Mouse (Mus musculus): ENCODE measurements at regions not wholly inside any gene's neighbourhood (a gene's known extent, or its start where the extent isn't known, plus 50 kb on each side); places are given as distances from the start of the nearest gene placed in this dataset.

- DNase-seq (ENCODE audit: low spot score in 2 of 2) = no peak
Observed at GRCm38 (mm10) chr3:38579781-38580180, 95.1 kb upstream of the Ankrd50 start.

- DNase-seq (ENCODE audit: low spot score in 2 of 2) = no peak
Observed at GRCm38 (mm10) chr3:38577890-38578628, 93.4 kb upstream of the Ankrd50 start.

- no peak for DNase-seq (ENCODE audit: low spot score in 2 of 2)
Observed at GRCm38 (mm10) chr3:38573594-38573993, 89.0 kb upstream of the Ankrd50 start.

GRCm38 (mm10) chr3:38572159-38572558, 87.5 kb upstream of the Ankrd50 start:
- no peak for DNase-seq (ENCODE audit: low spot score in 2 of 2)

- DNase-seq (ENCODE audit: low spot score in 2 of 2) = no peak
Observed at GRCm38 (mm10) chr3:38571224-38571623, 86.6 kb upstream of the Ankrd50 start.

- DNase-seq (ENCODE audit: low spot score in 2 of 2) = no peak
Observed at GRCm38 (mm10) chr3:38569001-38569400, 84.4 kb upstream of the Ankrd50 start.

- no peak for DNase-seq (ENCODE audit: low spot score in 2 of 2)
Observed at GRCm38 (mm10) chr3:38568596-38568975, 83.9 kb upstream of the Ankrd50 start.

- DNase-seq (ENCODE audit: low spot score in 2 of 2) = no peak
Observed at GRCm38 (mm10) chr3:38567946-38568595, 83.4 kb upstream of the Ankrd50 start.

- no peak for DNase-seq (ENCODE audit: low spot score in 2 of 2)
Observed at GRCm38 (mm10) chr3:38566576-38566975, 81.9 kb upstream of the Ankrd50 start.

GRCm38 (mm10) chr3:38564844-38565243, 80.2 kb upstream of the Ankrd50 start:
- DNase-seq (ENCODE audit: low spot score in 2 of 2) = peak; percentile 4 to 25

GRCm38 (mm10) chr3:38564364-38564763, 79.7 kb upstream of the Ankrd50 start:
- no peak for DNase-seq (ENCODE audit: low spot score in 2 of 2)

- DNase-seq (ENCODE audit: low spot score in 2 of 2) = no peak
Observed at GRCm38 (mm10) chr3:38561186-38561585, 76.5 kb upstream of the Ankrd50 start.

GRCm38 (mm10) chr3:38555939-38556338, 71.3 kb upstream of the Ankrd50 start:
- DNase-seq (ENCODE audit: low spot score in 2 of 2) = no peak

GRCm38 (mm10) chr3:38553470-38554043, 68.9 kb upstream of the Ankrd50 start:
- DNase-seq (ENCODE audit: low spot score in 2 of 2) = no peak

GRCm38 (mm10) chr3:38547032-38547431, 62.4 kb upstream of the Ankrd50 start:
- DNase-seq (ENCODE audit: low spot score in 2 of 2) = no peak

GRCm38 (mm10) chr3:38545501-38545896, 60.9 kb upstream of the Ankrd50 start:
- no peak for DNase-seq (ENCODE audit: low spot score in 2 of 2)

GRCm38 (mm10) chr3:38544718-38545500, 60.3 kb upstream of the Ankrd50 start:
- no peak for DNase-seq (ENCODE audit: low spot score in 2 of 2)

GRCm38 (mm10) chr3:38543816-38544215, 59.2 kb upstream of the Ankrd50 start:
- DNase-seq (ENCODE audit: low spot score in 2 of 2) = no peak

- DNase-seq (ENCODE audit: low spot score in 2 of 2) = peak in 1 of 2 experiments; percentile 6
Observed at GRCm38 (mm10) chr3:38541296-38541695, 56.7 kb upstream of the Ankrd50 start.

GRCm38 (mm10) chr3:38538309-38538708, 53.7 kb upstream of the Ankrd50 start:
- no peak for DNase-seq (ENCODE audit: low spot score in 2 of 2)

GRCm38 (mm10) chr3:38537770-38538169, 53.1 kb upstream of the Ankrd50 start:
- no peak for DNase-seq (ENCODE audit: low spot score in 2 of 2)
